Mouse (Mus musculus) bone marrow, adult 2 months (tissue): ENCODE data around the gene Fbln1.

ENCODE experiments used
- CTCF ChIP-seq: fragments of 200-500 bp; IDR thresholded peaks from 2 replicates; pipeline ENCODE4 v1.5.1; 2011; ENCODE audit warnings: low read length, control low read depth; ENCODE audit not compliant: control insufficient read depth, insufficient read depth
- POLR2A ChIP-seq: fragments of 200-500 bp; IDR thresholded peaks from 2 replicates; pipeline ENCODE4 v1.6.1; 2011; ENCODE audit warnings: low read depth, mild to moderate bottlenecking, control low read depth, low read length, borderline replicate concordance; ENCODE audit not compliant: control insufficient read depth

GRCm38 (mm10) chr15:85220371-85220770 is 14.6 kb downstream of the Fbln1 start:
- TF ChIP-seq CTCF (no peak), POLR2A (no peak)
